Mouse (Mus musculus) limb, embryonic 14.5 days (tissue): ENCODE measurements around the gene Eif1ad. TPM values are rescaled to one million over a fixed set of nuclear protein-coding genes. Genes with fewer than 3 reads are reported as not detected.

Experiments used
- ATAC-seq: fragments of 200-750 bp; cut with Nextera tagmentation; 2 replicates; pipeline ENCODE4 v1.8.0; 2017; ENCODE audit warnings: low read depth, moderate number of reproducible peaks, moderate TSS enrichment; ENCODE audit not compliant: low FRiP score
- DNase-seq: peaks from one replicate; pipeline ENCODE4 v3.0.0-alpha.2; 2015; ENCODE audit warnings: low spot score
- H3K27ac ChIP-seq: fragments of 300-500 bp; sonication (generic); replicated peaks from 2 replicates; pipeline ENCODE4 v1.5.1; 2014; ENCODE audit warnings: low read depth, mild to moderate bottlenecking, low read length, moderate library complexity, mixed read lengths
- H3K27me3 ChIP-seq: fragments of 300-500 bp; sonication (generic); 2 replicates; pipeline ENCODE4 v1.6.1; 2014; ENCODE audit warnings: low read length, mixed read lengths; ENCODE audit not compliant: control insufficient read depth, insufficient read depth
- H3K36me3 ChIP-seq: fragments of 300-500 bp; sonication (generic); 2 replicates; pipeline ENCODE4 v1.6.1; 2014; ENCODE audit warnings: mild to moderate bottlenecking, low read length, moderate library complexity, mixed read lengths; ENCODE audit not compliant: control insufficient read depth, insufficient read depth
- H3K4me1 ChIP-seq: fragments of 300-500 bp; sonication (generic); 2 replicates; pipeline ENCODE4 v1.6.1; 2014; ENCODE audit warnings: antibody characterized with exemption, low read length, mixed read lengths; ENCODE audit not compliant: control insufficient read depth, insufficient read depth
- H3K4me2 ChIP-seq: fragments of 300-500 bp; sonication (generic); replicated peaks from 2 replicates; pipeline ENCODE4 v1.6.1; 2014; ENCODE audit warnings: low read depth, mild to moderate bottlenecking, low read length, moderate library complexity; ENCODE audit not compliant: severe bottlenecking
- H3K4me3 ChIP-seq: fragments of 300-500 bp; sonication (generic); replicated peaks from 2 replicates; pipeline ENCODE4 v1.5.1; 2014; ENCODE audit warnings: low read length
- H3K9ac ChIP-seq: fragments of 300-500 bp; sonication (generic); 2 replicates; pipeline ENCODE4 v1.6.1; 2014; ENCODE audit warnings: mild to moderate bottlenecking, low read depth, low read length, moderate library complexity; ENCODE audit not compliant: severe bottlenecking
- H3K9me3 ChIP-seq: fragments of 300-500 bp; sonication (generic); 2 replicates; pipeline ENCODE4 v1.6.1; 2016; ENCODE audit warnings: low read length; ENCODE audit not compliant: control insufficient read depth
- POLR2A ChIP-seq: fragments of 200-500 bp; IDR thresholded peaks from 2 replicates; pipeline ENCODE4 v1.8.0; 2012; ENCODE audit warnings: inconsistent platforms, mild to moderate bottlenecking, moderate library complexity, borderline replicate concordance; ENCODE audit not compliant: insufficient read depth, insufficient read length; ENCODE audit errors: extremely low read depth
- WGBS: fragments of 180-500 bp; shearing (Covaris S2); extraction: QIAGEN DNeasy Blood & Tissue Kit; methylation state at CpG from one replicate; pipeline ENCODE4 v1.1.7; 2014; 5-methylcytosine and 5-hydroxymethylcytosine counted together
- polyA plus RNA-seq, 2 experiments: library from polyadenylated mRNA; depleted of rRNA in 1 of 2; stranded (reverse) in 1 of 2; unstranded in 1 of 2; fragments of >200 nt; fragmentation: Nextera tagmentation in 1 of 2; extraction: Ambion mirVana in 1 of 2; gene quantifications; 2 replicates each; pipeline versions ENCODE4 v1.2.1 to v1.2.3; 2012 to 2014

The Eif1ad gene
- polyA plus RNA-seq, 2 experiments, result 39.4 to 43.5 TPM

- peak overlapping the region; percentile 66 for H3K9ac ChIP-seq
- H3K27me3 ChIP-seq, result no peaks in the 10 kb centered on the region
- H3K9me3 ChIP-seq, result no peaks in the 10 kb centered on the region
- H3K4me1 ChIP-seq, result peaks cover 14% of the 10 kb centered on the region
- no peak for TF ChIP-seq POLR2A
- no peak for ATAC-seq
- peaks cover 64% of the 10 kb centered on the region for H3K36me3 ChIP-seq
- no peak for DNase-seq
- 9% methylated on average over 11 of the region's 11 CpGs for WGBS
- peak overlapping the region; percentile 83; the same call in 1 of the 2 replicates for H3K27ac ChIP-seq
- peak overlapping the region; percentile 94 for H3K4me3 ChIP-seq
- peak overlapping the region; percentile 94 for H3K4me2 ChIP-seq
Measured at GRCm38 (mm10) chr19:5367455-5367854, 914 bp downstream of the Eif1ad start.

GRCm38 (mm10) chr19:5370932-5371331 lies 4.4 kb downstream of the Eif1ad start:
- no peak overlapping the region for H3K4me2 ChIP-seq
- H3K36me3 ChIP-seq, result peaks cover 52% of the 10 kb centered on the region
- H3K27me3 ChIP-seq, result no peaks in the 10 kb centered on the region
- TF ChIP-seq POLR2A, result no peak
- peaks cover 9% of the 10 kb centered on the region for H3K4me1 ChIP-seq
- DNase-seq (no peak), ATAC-seq (no peak)
- no peaks in the 10 kb centered on the region for H3K9me3 ChIP-seq
- no peak overlapping the region for H3K9ac ChIP-seq
- WGBS, result 81% methylated on average over 3 of the region's 3 CpGs
- H3K4me3 ChIP-seq, result no peak overlapping the region
- H3K27ac ChIP-seq, result no peak overlapping the region

GRCm38 (mm10) chr19:5372724-5373123 lies 6.2 kb downstream of the Eif1ad start:
- no peaks in the 10 kb centered on the region for H3K27me3 ChIP-seq
- no peak for TF ChIP-seq POLR2A
- 91% methylated on average over 7 of the region's 7 CpGs for WGBS
- peaks cover 67% of the 10 kb centered on the region for H3K36me3 ChIP-seq
- H3K27ac ChIP-seq, result no peak overlapping the region
- no peaks in the 10 kb centered on the region for H3K9me3 ChIP-seq
- ATAC-seq, result no peak
- H3K4me1 ChIP-seq, result peaks cover 6% of the 10 kb centered on the region; the same call in 1 of the 2 replicates
- no peak overlapping the region for H3K4me3 ChIP-seq
- DNase-seq, result no peak
- no peak overlapping the region for H3K4me2 ChIP-seq
- no peak overlapping the region for H3K9ac ChIP-seq

- peaks cover 72% of the 10 kb centered on the region for H3K36me3 ChIP-seq
Measured at GRCm38 (mm10) chr19:5374177-5374576, 7.6 kb downstream of the Eif1ad start.

GRCm38 (mm10) chr19:5374748-5375147 lies 8.2 kb downstream of the Eif1ad start:
- Histone ChIP-seq H3K27me3 (no peaks in the 10 kb centered on the region), H3K27ac (no peak overlapping the region), H3K4me1 (no peaks in the 10 kb centered on the region), H3K36me3 (peaks cover 72% of the 10 kb centered on the region), H3K9ac (no peak overlapping the region), H3K4me3 (no peak overlapping the region), H3K4me2 (no peak overlapping the region), H3K9me3 (no peaks in the 10 kb centered on the region)
- 77% methylated on average over 4 of the region's 4 CpGs for WGBS
- no peak for TF ChIP-seq POLR2A
- ATAC-seq, result no peak
- DNase-seq, result no peak

More at GRCm38 (mm10) chr19:5374177-5374576, 7.6 kb downstream of the Eif1ad start:
- Histone ChIP-seq H3K9me3 (no peaks in the 10 kb centered on the region), H3K27me3 (no peaks in the 10 kb centered on the region), H3K4me3 (no peak overlapping the region), H3K4me1 (no peaks in the 10 kb centered on the region), H3K4me2 (no peak overlapping the region), H3K27ac (no peak overlapping the region), H3K9ac (no peak overlapping the region)
- no peak for TF ChIP-seq POLR2A
- no peak for DNase-seq
- 84% methylated on average over 4 of the region's 4 CpGs for WGBS
- no peak for ATAC-seq

- no peak for ATAC-seq
- Histone ChIP-seq H3K27ac (no peak overlapping the region), H3K36me3 (peaks cover 72% of the 10 kb centered on the region)
Measured at GRCm38 (mm10) chr19:5377446-5377845, 10.9 kb downstream of the Eif1ad start.

More at GRCm38 (mm10) chr19:5377446-5377845, 10.9 kb downstream of the Eif1ad start:
- DNase-seq, result no peak
- no peak overlapping the region for H3K4me3 ChIP-seq
- 91% methylated on average over 1 of the region's 1 CpGs for WGBS
- no peaks in the 10 kb centered on the region for H3K9me3 ChIP-seq
- no peak for TF ChIP-seq POLR2A
- no peak overlapping the region for H3K4me2 ChIP-seq
- H3K4me1 ChIP-seq, result no peaks in the 10 kb centered on the region
- H3K27me3 ChIP-seq, result no peaks in the 10 kb centered on the region
- H3K9ac ChIP-seq, result no peak overlapping the region
